Mouse (Mus musculus): Measurements from ENCODE around the gene Gm9603.
"Not testable (repeated sequence)": the region's sequence is repeated elsewhere in the genome, so short reads cannot be mapped to it uniquely, and the experiment has no call there.

Gene Gm9603

DNA sequence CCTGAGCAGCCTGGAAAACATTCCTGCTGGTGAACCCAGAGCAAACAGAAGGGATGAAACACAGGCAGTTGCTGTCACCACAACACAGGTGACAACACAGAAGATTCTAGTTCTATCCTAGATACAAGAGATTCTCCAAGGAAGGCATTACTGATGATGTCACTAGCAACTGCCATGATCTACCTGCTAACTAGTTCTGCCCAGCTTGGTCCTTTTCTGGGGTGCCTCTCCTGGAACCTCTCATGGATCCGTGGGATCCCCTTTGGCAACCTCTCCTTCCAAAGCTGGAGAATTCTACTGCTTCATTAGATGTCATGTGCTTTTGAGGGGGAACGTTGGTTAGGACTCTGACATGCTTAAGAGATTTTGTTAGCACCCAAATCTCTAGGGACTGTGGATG lies at the start of gene Gm9603:
Gene Gm9603 (minus strand): TSS at position 101 of the 400 bp plus-strand sequence.
- DNase-seq (ENCODE audit: extremely low read depth, low read depth, low spot score), result not testable (repeated sequence)

GRCm38 (mm10) chr14:5632928-5633327 lies 54.3 kb downstream of the Gm9603 start, which contains the start of gene Gm8265:
TSS of gene Gm8265 (minus strand) at chr14:5633028.
- DNase-seq (ENCODE audit: extremely low read depth, low read depth, low spot score), result not testable (repeated sequence)
